Mouse (Mus musculus) effector memory CD4-positive, alpha-beta T cell, adult 7 months (primary cell): ENCODE results near the gene Rnf103. TPM values are rescaled to one million over a fixed set of nuclear protein-coding genes. Genes with fewer than 3 reads are reported as not detected.

Experiments
- polyA plus RNA-seq: library from polyadenylated mRNA; unstranded; fragments of 100-300 nt; shearing (Covaris generic); gene quantifications from one replicate; pipeline ENCODE4 v1.2.1, GENCODE M21; 2017

Rnf103 gene
- 60.9 TPM for polyA plus RNA-seq

GRCm38 (mm10) chr6:71493675-71494340 is at the start of gene Rnf103:
TSS of gene Rnf103 (plus strand) at chr6:71493894.

GRCm38 (mm10) chr6:71543686-71544499 is 50.2 kb downstream of the Rnf103 start, which contains the start of gene Chmp3:
TSS of gene Chmp3 (plus strand) at chr6:71543797.

Other genes with a start within 250 kb of the Rnf103 start
- 51.7 TPM for gene Krcc1, start 222.2 kb upstream of the Rnf103 start, polyA plus RNA-seq
- gene Smyd1, start 171.7 kb upstream of the Rnf103 start, polyA plus RNA-seq, result not detected
- gene Cd8b1, start 171.1 kb upstream of the Rnf103 start, polyA plus RNA-seq, result 4.0 TPM
- not detected for gene Cd8a, start 120.5 kb upstream of the Rnf103 start, polyA plus RNA-seq
- gene Rmnd5a, start 53.3 kb upstream of the Rnf103 start, polyA plus RNA-seq, result 28.2 TPM
- gene Chmp3, start 49.9 kb downstream of the Rnf103 start, polyA plus RNA-seq, result 60.1 TPM
- gene Kdm3a, start 139.1 kb downstream of the Rnf103 start, polyA plus RNA-seq, result 122 TPM
- 0.16 TPM for gene Reep1, start 213.7 kb downstream of the Rnf103 start, polyA plus RNA-seq